Mouse (Mus musculus): Measurements from ENCODE around the gene Fam227a.
A peak's percentile ranks its signal among the peaks of the same experiment; 100 is the strongest.

DNA sequence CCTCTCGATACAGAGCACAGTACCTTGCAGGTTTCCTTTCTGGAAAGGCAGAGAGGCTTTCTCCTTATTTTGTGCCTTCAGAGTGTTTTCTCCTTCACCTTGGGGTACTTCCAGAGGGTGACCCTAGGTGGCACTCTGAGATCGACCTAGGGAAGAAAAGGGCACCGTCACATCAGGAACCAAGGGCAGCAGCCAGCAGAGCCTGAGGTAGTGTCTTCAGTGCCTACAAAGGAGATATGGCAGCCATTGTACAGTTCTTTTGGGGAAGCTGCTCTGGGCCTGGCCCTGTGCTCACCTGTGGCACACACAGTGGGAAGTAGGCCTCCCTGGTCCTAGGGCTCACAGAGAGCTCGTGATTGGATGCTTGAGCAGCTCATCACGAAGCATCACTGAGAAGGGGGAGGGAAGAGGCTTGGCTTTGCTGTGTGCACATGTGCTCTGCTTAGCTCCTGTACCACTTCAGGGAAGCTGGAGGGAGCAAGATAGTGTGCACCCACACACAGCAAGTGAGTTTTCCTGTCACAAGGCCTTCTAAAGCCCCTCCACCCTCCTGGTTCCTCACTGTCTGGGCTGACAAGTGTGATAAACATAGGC, 49.6 kb upstream of the Fam227a start:
- TF ChIP-seq EP300 (IDR thresholded peaks at IDR 0.05; ENCODE audit: low read depth in 1 of 2, low read length in 2 of 2) (no peak), POLR2AphosphoS5 (IDR thresholded peaks at IDR 0.05; ENCODE audit: borderline replicate concordance, low read depth, low read length) (no peak), ETS1 (IDR thresholded peaks at IDR 0.05; ENCODE audit: low read depth, low read length) (no peak), RAD21 (IDR thresholded peaks at IDR 0.05; ENCODE audit: low read depth, low read length) (peak; percentile 3), TAL1 (IDR thresholded peaks at IDR 0.05; ENCODE audit: low read length) (no peak), POLR2A (IDR thresholded peaks at IDR 0.05; ENCODE audit: control insufficient read depth in 1 of 2, insufficient read depth in 1 of 2, low read depth in 1 of 2, low read length in 2 of 2, poor library complexity in 1 of 2) (no peak), BHLHE40 (IDR thresholded peaks at IDR 0.05; ENCODE audit: borderline replicate concordance, low read depth, low read length) (no peak), CTCF (IDR thresholded peaks at IDR 0.05 in 2 of 3, conservative IDR thresholded peaks at IDR 0.05 in 1 of 3; ENCODE audit: control insufficient read depth in 1 of 3, insufficient read depth in 1 of 3, low read depth in 2 of 3, low read length in 3 of 3, poor library complexity in 1 of 3, severe bottlenecking in 1 of 3) (peak in 1 of 3 experiments; percentile 41; a peak in 2 of 6 replicates), CHD1 (IDR thresholded peaks at IDR 0.05; ENCODE audit: low read depth, low read length) (no peak), RCOR1 (IDR thresholded peaks at IDR 0.05; ENCODE audit: low read depth, low read length) (no peak), TCF12 (IDR thresholded peaks at IDR 0.05; ENCODE audit: low read depth, low read length) (no peak), MAX (IDR thresholded peaks at IDR 0.05; ENCODE audit: low read length) (no peak), GABPA (IDR thresholded peaks at IDR 0.05; ENCODE audit: low read depth, low read length) (no peak)

Data from MEL (cell line).